Mouse (Mus musculus) Patski (cell line): Measurements from ENCODE around the gene Csmd2. TPM values are rescaled to one million over a fixed set of nuclear protein-coding genes. Genes with fewer than 3 reads are reported as not detected.

Experiments used
- ATAC-seq: fragments of 100-300 bp; one replicate; pipeline ENCODE4 v1.8.0; 2021
- CTCF ChIA-PET: fragments of 350-600 bp; sonication (Branson Sonifier 250); formaldehyde crosslinking; loops from one replicate; lab custom pipeline; 2022; ENCODE audit warnings: inconsistent platforms; lab: Charles Lee
- POLR2A ChIA-PET: fragments of 350-600 bp; sonication (Branson Sonifier 250); formaldehyde crosslinking; loops from one replicate; lab custom pipeline; 2022; ENCODE audit warnings: antibody characterized with exemption, inconsistent platforms; lab: Charles Lee
- DNase-seq: peaks from one replicate; pipeline ENCODE4 v3.0.0-alpha.2; 2011; ENCODE audit warnings: low read depth, low spot score
- H3K27me3 ChIP-seq: fragments of 371-371 bp; one replicate; pipeline ENCODE4 v1.5.1; 2021
- CTCF ChIP-seq: fragments of 100-300 bp; IDR thresholded peaks from one replicate; pipeline ENCODE4 v1.5.1; 2021
- in situ Hi-C: fragments of 300-500 bp; cut with MboI; formaldehyde crosslinking; loops from 3 replicates; pipeline ENCODE4 v1.11.1; 2018; ENCODE audit warnings: low pct_unique_long_range_greater_than_20kb, mixed read lengths
- polyA plus RNA-seq: library from polyadenylated mRNA; unstranded; gene quantifications from one replicate; pipeline ENCODE4 v1.2.3, GENCODE M21; 2021

Gene Csmd2
- polyA plus RNA-seq, 1 experiment from 2014 or later, result 0.03 TPM

DNA sequence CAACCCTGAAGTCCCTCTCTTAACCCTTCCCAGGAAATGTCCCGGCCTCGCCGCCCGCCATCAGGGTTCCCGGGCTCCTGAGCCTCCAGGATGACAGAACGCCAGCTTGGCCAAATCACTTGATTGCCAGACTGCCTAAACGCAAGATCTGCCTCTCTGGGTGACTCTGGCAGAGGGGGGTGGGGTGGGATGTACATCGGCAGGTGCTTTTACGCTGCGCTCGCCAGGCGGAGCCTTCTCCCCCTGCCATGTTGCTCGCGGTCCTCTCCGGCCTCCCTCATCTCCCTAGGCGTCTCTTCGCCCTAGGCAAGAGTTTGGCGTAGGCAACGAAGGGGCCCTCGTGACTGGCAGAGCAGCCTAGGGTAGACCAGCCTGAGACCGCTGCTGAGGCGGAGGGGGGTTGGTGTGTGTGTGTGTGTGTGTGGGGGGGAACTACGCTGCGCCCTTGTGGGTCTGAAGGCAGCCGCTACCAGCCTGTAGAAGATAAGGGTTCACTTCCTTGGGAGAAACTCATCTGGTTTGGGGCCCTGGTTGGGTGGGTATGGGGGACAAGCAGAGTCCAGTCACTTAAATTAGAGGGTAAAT is 1.1 kb upstream of the Csmd2 start:
- no peak for TF ChIP-seq CTCF
- no peak for DNase-seq
- no peak for ATAC-seq
- ChIA-PET CTCF (no interaction called here), POLR2A (no interaction called here)
- no peaks in the 10 kb centered on the region for H3K27me3 ChIP-seq
- in situ Hi-C loops, result no loop called here

DNA sequence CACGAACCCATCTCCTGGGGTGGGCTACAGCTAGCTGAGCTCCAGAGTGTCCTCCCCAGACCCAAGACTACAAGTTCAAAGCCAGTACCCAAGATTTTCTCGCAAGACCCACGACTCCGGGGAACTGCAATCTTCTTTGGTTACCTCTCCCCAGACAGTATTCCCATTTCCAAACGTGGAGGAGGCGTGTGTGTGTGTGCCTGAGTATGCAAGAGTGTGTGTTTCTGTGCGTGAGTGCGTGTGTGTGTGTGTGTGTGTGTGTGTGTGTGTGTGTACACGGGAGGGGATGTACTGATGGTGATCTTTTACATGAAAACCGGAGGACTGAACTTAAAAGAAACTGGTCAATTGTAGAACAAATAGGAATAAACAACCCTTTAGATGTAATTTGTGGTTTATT is 387 bp upstream of the Csmd2 start:
- ChIA-PET CTCF (no interaction called here), POLR2A (no interaction called here)
- ATAC-seq (no peak), DNase-seq (no peak)
- H3K27me3 ChIP-seq, result no peaks in the 10 kb centered on the region
- in situ Hi-C loops, result no loop called here
- TF ChIP-seq CTCF, result no peak

DNA sequence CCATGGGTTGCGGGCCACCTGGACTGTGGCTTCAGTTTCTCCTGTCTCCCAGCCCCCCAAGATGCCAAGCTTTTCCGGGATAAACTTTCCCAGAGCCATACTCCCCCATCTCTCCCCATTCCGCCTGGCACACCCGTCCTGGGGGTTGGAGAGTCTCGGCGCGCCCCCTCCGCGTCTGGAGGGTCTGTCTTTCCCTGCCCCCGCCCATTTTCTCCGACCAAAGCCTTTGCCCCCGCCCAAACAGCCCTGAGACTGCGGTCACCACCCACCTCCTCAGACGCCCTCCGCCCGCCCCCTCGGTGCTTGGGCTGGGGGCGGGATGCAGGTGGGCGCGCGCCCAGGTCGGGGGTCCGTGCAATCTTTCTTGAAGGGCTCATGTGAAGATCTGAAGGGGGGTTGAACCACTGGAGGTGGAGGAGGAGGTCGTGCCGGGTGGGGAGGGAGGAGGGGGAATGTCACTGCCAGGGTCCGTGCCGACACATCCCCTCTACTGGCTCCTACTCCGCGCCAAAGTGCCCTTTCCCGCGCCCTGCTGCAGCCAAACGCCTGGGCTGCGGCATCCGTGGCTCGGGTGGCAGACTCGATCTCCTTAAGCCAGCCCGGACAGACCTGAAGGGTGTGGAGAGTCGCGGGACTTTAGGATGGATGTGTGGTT is 996 bp downstream of the Csmd2 start:
- ChIA-PET POLR2A (no interaction called here), CTCF (no interaction called here)
- DNase-seq (no peak), ATAC-seq (no peak)
- no peaks in the 10 kb centered on the region for H3K27me3 ChIP-seq
- in situ Hi-C loops, result no loop called here
- no peak for TF ChIP-seq CTCF

GRCm38 (mm10) chr4:127989347-127989995 is 1.8 kb downstream of the Csmd2 start:
- in situ Hi-C loops, result no loop called here
- POLR2A ChIA-PET, result no interaction called here
- no peaks in the 10 kb centered on the region for H3K27me3 ChIP-seq
- DNase-seq, result no peak
- TF ChIP-seq CTCF, result no peak
- ATAC-seq, result no peak
- CTCF ChIA-PET, result no interaction called here

- no peak for DNase-seq
- in situ Hi-C loops, result no loop called here
- no peak for ATAC-seq
- CTCF ChIA-PET, result no interaction called here
- no peak for TF ChIP-seq CTCF
- H3K27me3 ChIP-seq, result no peaks in the 10 kb centered on the region
- POLR2A ChIA-PET, result no interaction called here
Observed at GRCm38 (mm10) chr4:127999281-127999680, 11.6 kb downstream of the Csmd2 start.

GRCm38 (mm10) chr4:128002638-128003101 is 15.0 kb downstream of the Csmd2 start:
- in situ Hi-C loops, result no loop called here
- no peak for ATAC-seq
- POLR2A ChIA-PET, result no interaction called here
- TF ChIP-seq CTCF, result no peak
- CTCF ChIA-PET, result no interaction called here
- no peak for DNase-seq
- no peaks in the 10 kb centered on the region for H3K27me3 ChIP-seq

DNA sequence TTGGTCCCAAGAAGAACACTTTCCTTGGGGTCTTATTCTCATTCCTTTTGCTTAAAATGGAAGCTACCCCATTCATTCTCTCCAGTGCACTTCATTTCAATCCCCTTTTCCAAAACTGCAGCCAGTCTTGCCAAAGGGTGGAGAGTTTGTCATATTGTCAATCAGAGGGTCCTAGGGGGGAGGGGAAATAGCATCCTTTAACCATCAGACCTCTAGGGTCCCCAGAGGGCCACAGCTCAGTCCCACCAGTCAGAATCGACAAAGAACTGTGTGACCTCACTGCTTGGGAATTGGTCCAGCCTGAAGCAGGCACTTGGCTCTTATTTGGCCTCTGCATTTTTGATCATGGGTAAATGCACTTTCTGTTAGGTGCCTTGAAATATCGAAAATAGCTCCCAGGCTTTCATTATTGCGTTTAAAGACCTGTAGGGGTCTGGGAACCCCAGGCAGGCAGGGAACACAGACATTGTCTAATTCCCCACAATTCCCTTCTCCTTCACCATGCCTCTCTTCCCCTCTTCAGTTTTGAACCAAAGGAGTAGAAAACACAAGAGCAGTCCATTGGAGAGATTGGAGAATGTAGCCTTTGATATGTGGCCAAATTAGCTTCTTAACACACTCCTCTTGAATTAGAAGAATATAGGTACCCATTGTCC is 17.3 kb downstream of the Csmd2 start:
- ChIA-PET CTCF (no interaction called here), POLR2A (no interaction called here)
- no peaks in the 10 kb centered on the region for H3K27me3 ChIP-seq
- ATAC-seq (no peak), DNase-seq (no peak)
- TF ChIP-seq CTCF, result no peak
- in situ Hi-C loops, result no loop called here

DNA sequence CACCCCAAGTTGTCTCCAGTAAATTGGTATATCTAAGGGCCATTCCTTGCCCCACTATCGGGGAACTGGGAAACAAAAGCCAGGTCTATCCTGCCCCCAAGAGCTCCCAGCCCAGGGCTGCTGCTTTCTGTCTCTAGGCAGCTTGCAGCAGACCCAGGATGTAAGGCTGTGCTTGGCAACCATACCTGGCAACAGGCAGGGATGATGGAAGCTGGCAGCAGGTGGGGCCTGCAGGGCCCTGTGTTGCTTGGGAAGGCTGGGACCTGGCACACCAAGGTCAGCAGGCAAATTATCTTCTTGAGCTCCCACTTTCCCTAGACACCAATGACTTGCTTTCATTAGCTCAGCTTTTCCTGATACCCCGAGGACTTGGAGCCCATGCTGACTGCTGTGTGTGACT is 31.8 kb downstream of the Csmd2 start:
- ChIA-PET CTCF (no interaction called here), POLR2A (no interaction called here)
- no peak for DNase-seq
- ATAC-seq, result no peak
- no peak for TF ChIP-seq CTCF
- in situ Hi-C loops, result no loop called here
- H3K27me3 ChIP-seq, result no peaks in the 10 kb centered on the region

GRCm38 (mm10) chr4:128028294-128028693 is 40.6 kb downstream of the Csmd2 start:
- DNase-seq (no peak), ATAC-seq (no peak)
- no peaks in the 10 kb centered on the region for H3K27me3 ChIP-seq
- CTCF ChIA-PET, result no interaction called here
- TF ChIP-seq CTCF, result no peak
- in situ Hi-C loops, result no loop called here
- POLR2A ChIA-PET, result no interaction called here

- CTCF ChIA-PET, result no interaction called here
- POLR2A ChIA-PET, result no interaction called here
- no peaks in the 10 kb centered on the region for H3K27me3 ChIP-seq
- in situ Hi-C loops, result no loop called here
- ATAC-seq (no peak), DNase-seq (no peak)
- TF ChIP-seq CTCF, result no peak
Observed at GRCm38 (mm10) chr4:128041901-128042300, 54.2 kb downstream of the Csmd2 start.

- no peak for DNase-seq
- H3K27me3 ChIP-seq, result no peaks in the 10 kb centered on the region
- CTCF ChIA-PET, result no interaction called here
- no peak for TF ChIP-seq CTCF
- ATAC-seq, result no peak
- POLR2A ChIA-PET, result no interaction called here
- in situ Hi-C loops, result no loop called here
Observed at GRCm38 (mm10) chr4:128042626-128043025, 55.0 kb downstream of the Csmd2 start.
